Mouse (Mus musculus): ENCODE measurements around the gene Olfr559. TPM values are rescaled to one million over a fixed set of nuclear protein-coding genes. Genes with fewer than 3 reads are reported as not detected.

Gene Olfr559
- total RNA-seq (2021), result not detected

DNA sequence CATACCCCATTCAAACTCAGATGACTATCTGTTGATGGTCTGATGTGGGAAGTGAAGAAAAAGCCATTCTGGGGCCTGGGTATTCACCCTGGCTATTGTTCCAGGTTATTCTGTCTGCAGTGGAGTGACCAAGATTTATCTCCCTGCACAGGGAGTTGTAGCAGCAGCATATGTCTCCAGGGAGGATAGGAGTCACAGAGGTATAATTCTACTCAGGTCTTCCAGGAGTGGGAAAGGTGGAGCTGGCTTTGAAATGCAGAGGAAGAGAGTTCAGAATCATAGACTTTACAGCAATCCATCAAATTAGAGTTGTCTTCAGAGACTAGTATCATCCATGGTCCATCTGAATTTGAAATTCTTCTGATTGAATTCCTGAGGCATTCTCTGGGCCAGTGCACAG lies at the start of gene Olfr559:
Olfr559 (minus strand) TSS at position 101 of the 400 bp plus-strand sequence.
- DNase-seq (ENCODE audit: extremely low spot score in 1 of 2, low spot score in 2 of 2), result no peak
- intact Hi-C loops (cut with DNase I), result no loop called here

DNA sequence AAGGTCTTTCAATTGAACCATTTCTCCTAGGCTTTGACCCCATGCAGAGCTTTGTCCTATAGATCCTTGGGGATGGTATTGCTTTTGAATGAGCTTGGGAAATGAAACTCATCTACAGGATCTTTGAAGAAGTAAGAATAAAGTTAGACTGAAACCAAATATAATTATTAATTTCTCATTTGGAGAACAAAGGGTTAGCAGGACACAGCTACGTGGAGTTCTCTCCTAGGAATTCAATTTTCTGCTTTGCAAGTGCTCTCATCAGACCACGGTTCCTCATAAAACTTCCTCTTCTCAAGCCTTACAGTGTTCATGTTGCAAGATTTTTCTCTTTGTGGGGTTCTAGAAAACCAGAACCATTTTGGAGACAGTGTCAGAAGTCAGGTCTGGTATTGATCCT lies 43.6 kb upstream of the Olfr559 start, which contains the start of gene Olfr561:
Olfr561 (plus strand) TSS at position 301 of the 400 bp plus-strand sequence.
- DNase-seq (ENCODE audit: extremely low spot score in 1 of 2, low spot score in 2 of 2), result no peak
- intact Hi-C loops (cut with DNase I), result no loop called here

- intact Hi-C loops (cut with DNase I), result no loop called here
Observed at GRCm38 (mm10) chr7:102759266-102759665, 32.0 kb upstream of the Olfr559 start, which contains the start of the genes Olfr560 and Olfr78. Gene Olfr560, minus strand, starts transcription at chr7:102759366. Gene Olfr78, minus strand, starts transcription at chr7:102759471.

GRCm38 (mm10) chr7:102752086-102752485 lies 24.8 kb upstream of the Olfr559 start:
- no peak for DNase-seq (ENCODE audit: extremely low spot score in 1 of 2, low spot score in 2 of 2)
- intact Hi-C loops (cut with DNase I), result no loop called here

More at GRCm38 (mm10) chr7:102759266-102759665, 32.0 kb upstream of the Olfr559 start, which contains the start of the genes Olfr560 and Olfr78:
- DNase-seq (ENCODE audit: extremely low spot score in 1 of 2, low spot score in 2 of 2), result no peak

DNA sequence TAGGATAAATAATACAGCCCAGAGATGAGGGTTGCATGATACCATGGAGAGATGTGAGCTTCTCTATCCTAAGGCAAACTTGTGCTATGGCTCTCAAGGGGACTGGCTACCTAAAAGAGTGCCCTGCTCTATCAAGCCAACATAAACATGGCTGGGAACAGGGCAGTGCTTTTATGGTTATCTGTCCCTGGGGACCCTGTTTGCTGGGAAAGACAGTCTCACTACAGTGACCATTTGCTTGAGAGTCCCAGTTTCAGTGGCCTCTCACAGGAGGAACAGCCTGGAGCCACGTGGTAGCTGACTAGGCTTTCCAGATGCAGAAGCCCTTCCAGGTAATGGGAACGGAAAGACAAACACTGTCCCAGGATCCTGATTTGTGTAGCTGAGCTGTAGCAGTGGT lies 10.4 kb upstream of the Olfr559 start:
- intact Hi-C loops (cut with DNase I), result no loop called here
- no peak for DNase-seq (ENCODE audit: extremely low spot score in 1 of 2, low spot score in 2 of 2)

DNA sequence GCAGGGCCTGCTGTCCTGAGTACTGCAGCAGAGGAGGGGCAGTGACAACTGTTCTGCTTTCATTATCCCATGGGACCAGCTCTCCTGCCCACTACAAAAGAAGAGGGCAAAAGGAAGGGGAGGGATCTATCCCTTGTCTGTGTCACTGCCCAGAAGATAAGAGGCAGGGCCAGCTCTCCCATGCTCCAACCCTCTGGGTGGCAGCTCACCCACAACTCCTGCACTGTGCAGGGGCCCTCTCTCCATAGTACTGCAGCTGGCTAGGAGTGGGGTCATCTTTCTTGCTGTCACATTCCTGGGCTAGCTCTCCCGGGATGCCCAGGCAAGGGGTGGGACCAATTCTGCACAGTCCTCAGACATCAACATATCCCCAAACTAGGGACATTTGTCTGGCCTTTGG lies 6.5 kb upstream of the Olfr559 start:
- DNase-seq (ENCODE audit: extremely low spot score in 1 of 2, low spot score in 2 of 2), result no peak
- intact Hi-C loops (cut with DNase I), result no loop called here

- intact Hi-C loops (cut with DNase I), result no loop called here
- no peak for DNase-seq (ENCODE audit: extremely low spot score in 1 of 2, low spot score in 2 of 2)
Observed at GRCm38 (mm10) chr7:102718970-102719369, 8.3 kb downstream of the Olfr559 start, which contains the start of gene Olfr33. Gene Olfr33, minus strand, starts transcription at chr7:102719070.

DNA sequence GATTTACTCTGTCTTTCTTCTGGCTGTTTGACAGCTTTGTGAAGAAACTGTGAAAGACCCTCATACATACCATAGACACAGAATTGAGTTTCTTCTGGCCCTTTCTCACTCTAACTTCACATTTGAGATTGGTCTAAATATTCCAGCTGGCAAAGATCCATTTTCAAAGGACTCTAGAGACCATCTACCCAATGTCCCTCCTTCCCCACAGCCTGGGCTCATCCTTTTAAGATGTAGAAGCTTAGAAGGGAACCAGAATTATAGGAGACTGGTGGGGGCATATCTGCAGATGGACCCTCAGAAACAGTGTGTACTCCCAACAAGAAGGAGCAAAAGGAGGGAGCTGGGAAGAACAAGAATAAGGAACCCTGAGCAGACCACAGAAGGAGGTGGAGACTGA lies 25.4 kb downstream of the Olfr559 start, which contains the start of gene Olfr558:
Olfr558 (plus strand) TSS at position 301 of the 400 bp plus-strand sequence.
- DNase-seq (ENCODE audit: extremely low spot score in 1 of 2, low spot score in 2 of 2), result no peak
- intact Hi-C loops (cut with DNase I), result no loop called here

- intact Hi-C loops (cut with DNase I), result loop anchor here (10.0 kb wide), 1 partner anchor 216 kb away; the partner anchor contains the start of gene Olfr571
- no peak for DNase-seq (ENCODE audit: extremely low spot score in 1 of 2, low spot score in 2 of 2)
Observed at GRCm38 (mm10) chr7:102698461-102698860, 28.8 kb downstream of the Olfr559 start.

GRCm38 (mm10) chr7:102695358-102696125 lies 31.7 kb downstream of the Olfr559 start, which contains the start of gene Olfr557:
Gene Olfr557, plus strand, starts transcription at chr7:102695910.
- intact Hi-C loops (cut with DNase I), result loop anchor here (10.0 kb wide), 1 partner anchor 219 kb away; the partner anchor contains the start of gene Olfr571
- no peak for DNase-seq (ENCODE audit: extremely low spot score in 1 of 2, low spot score in 2 of 2)

DNA sequence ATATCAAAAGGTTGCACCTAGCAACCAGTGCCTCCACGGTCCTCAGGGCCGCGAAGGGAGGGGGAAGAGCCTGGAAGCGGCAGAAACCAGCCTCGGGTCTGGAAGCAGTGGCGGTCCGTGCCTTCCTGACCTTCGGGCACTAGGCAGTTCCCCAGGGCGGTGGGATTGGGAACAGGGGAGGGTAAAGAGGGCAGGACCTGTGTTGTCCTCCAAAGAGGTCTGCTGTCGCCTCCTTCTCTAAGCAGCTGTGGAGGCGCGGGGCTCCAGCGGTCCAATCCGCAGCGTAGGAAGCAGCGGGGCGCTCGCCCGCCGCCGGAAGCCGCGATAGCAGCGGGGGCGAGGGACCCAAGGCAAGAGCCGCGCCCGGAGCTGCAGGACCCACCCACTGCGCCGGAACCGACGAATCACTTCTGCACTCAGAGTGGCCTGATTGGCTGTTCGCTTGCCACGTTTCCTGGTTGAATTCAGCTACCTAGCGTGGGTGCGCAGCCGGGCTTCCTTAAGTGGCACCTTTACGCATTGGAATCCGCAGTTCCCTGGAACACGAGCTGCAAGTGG lies 40.3 kb downstream of the Olfr559 start, which contains the start of gene Trim68:
Trim68 (minus strand) TSS at position 384 of the 558 bp plus-strand sequence.
- intact Hi-C loops (cut with DNase I), result loop anchor here (10.0 kb wide), 1 partner anchor 172 kb away; no protein-coding TSS in a partner anchor
- DNase-seq (ENCODE audit: extremely low spot score in 1 of 2, low spot score in 2 of 2), result peak; percentile 87 to 94

- DNase-seq (ENCODE audit: extremely low spot score in 1 of 2, low spot score in 2 of 2), result no peak
- intact Hi-C loops (cut with DNase I), result loop anchor here (10.0 kb wide), 1 partner anchor 167 kb away; no protein-coding TSS in a partner anchor
Observed at GRCm38 (mm10) chr7:102681916-102682315, 45.4 kb downstream of the Olfr559 start.

DNA sequence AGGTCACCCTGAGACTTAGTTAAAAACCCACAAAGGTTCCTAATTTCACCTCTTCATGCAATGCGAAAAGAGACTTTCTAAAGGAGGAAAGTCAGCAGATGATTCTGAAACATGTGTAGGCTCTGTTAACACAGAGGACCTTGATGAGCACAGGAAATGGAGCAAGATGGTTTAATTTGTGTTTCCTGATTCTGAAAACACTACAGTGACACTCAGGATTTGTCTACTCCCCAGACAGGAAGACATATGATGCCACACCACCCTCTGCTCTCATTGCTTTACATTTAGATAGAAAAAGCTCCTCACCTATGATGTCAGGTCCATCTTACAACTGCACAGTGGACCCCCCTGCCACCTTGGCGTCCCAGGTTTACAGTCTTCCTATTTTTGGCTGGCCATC lies 51.1 kb downstream of the Olfr559 start:
- intact Hi-C loops (cut with DNase I), result no loop called here
- DNase-seq (ENCODE audit: extremely low spot score in 1 of 2, low spot score in 2 of 2), result no peak

Other genes with a start within 250 kb of the Olfr559 start
- gene Olfr543, start 245.8 kb downstream of the Olfr559 start, total RNA-seq (2021), result not detected
- not detected for gene Olfr544, start 239.2 kb downstream of the Olfr559 start, total RNA-seq (2021)
- gene Olfr545, start 227.9 kb downstream of the Olfr559 start, total RNA-seq (2021), result not detected
- gene Olfr547, start 192.7 kb downstream of the Olfr559 start, total RNA-seq (2021), result not detected
- gene Olfr548-ps1, start 186.6 kb downstream of the Olfr559 start, total RNA-seq (2021), result not detected
- not detected for gene Olfr549, start 177.6 kb downstream of the Olfr559 start, total RNA-seq (2021)
- 1 to 10 TPM; 1.8 to 2.9 TPM for gene Trim21, start 162.0 kb downstream of the Olfr559 start, total RNA-seq (2021)
- under 1 TPM; 0.24 to 0.51 TPM for gene Olfr550, start 156.0 kb downstream of the Olfr559 start, total RNA-seq (2021)
- not detected for gene Olfr551, start 135.6 kb downstream of the Olfr559 start, total RNA-seq (2021)
- gene Olfr552, start 129.7 kb downstream of the Olfr559 start, total RNA-seq (2021), result not detected
- not detected for gene Olfr553, start 109.3 kb downstream of the Olfr559 start, total RNA-seq (2021)
- not detected for gene Olfr554, start 89.1 kb downstream of the Olfr559 start, total RNA-seq (2021)
- not detected for gene Olfr555, start 68.7 kb downstream of the Olfr559 start, total RNA-seq (2021)
- gene Olfr556, start 62.6 kb downstream of the Olfr559 start, total RNA-seq (2021), result not detected
- gene Trim68, start 40.2 kb downstream of the Olfr559 start, total RNA-seq (2021), result 1 to 10 TPM; 4.9 to 5.4 TPM
- gene Olfr557, start 31.6 kb downstream of the Olfr559 start, total RNA-seq (2021), result not detected
- gene Olfr558, start 25.3 kb downstream of the Olfr559 start, total RNA-seq (2021), result under 1 TPM; 0.15 to 0.32 TPM
- not detected for gene Olfr33, start 8.4 kb downstream of the Olfr559 start, total RNA-seq (2021)
- gene Olfr560, start 31.9 kb upstream of the Olfr559 start, total RNA-seq (2021), result not detected
- under 1 TPM; 0.51 to 0.55 TPM for gene Olfr78, start 32.0 kb upstream of the Olfr559 start, total RNA-seq (2021)
- gene Olfr561, start 43.7 kb upstream of the Olfr559 start, total RNA-seq (2021), result not detected
- gene Olfr564, start 76.0 kb upstream of the Olfr559 start, total RNA-seq (2021), result not detected
- gene Olfr566, start 131.3 kb upstream of the Olfr559 start, total RNA-seq (2021), result not detected
- gene Olfr568, start 149.6 kb upstream of the Olfr559 start, total RNA-seq (2021), result not detected
- gene Olfr569, start 163.4 kb upstream of the Olfr559 start, total RNA-seq (2021), result not detected
- gene Olfr570, start 167.1 kb upstream of the Olfr559 start, total RNA-seq (2021), result not detected
- gene Olfr571, start 190.0 kb upstream of the Olfr559 start, total RNA-seq (2021), result not detected
- not detected for gene Olfr572, start 196.9 kb upstream of the Olfr559 start, total RNA-seq (2021)
- gene Olfr573-ps1, start 215.1 kb upstream of the Olfr559 start, total RNA-seq (2021), result not detected
- not detected for gene Olfr574, start 221.0 kb upstream of the Olfr559 start, total RNA-seq (2021)
- not detected for gene Olfr575, start 231.3 kb upstream of the Olfr559 start, total RNA-seq (2021)
- not detected for gene Olfr576, start 235.2 kb upstream of the Olfr559 start, total RNA-seq (2021)
- not detected for gene Olfr577, start 248.5 kb upstream of the Olfr559 start, total RNA-seq (2021)

Data from left cerebral cortex, postnatal 10 days (tissue).